Mouse (Mus musculus) adrenal gland, adult 18-20 months (tissue): ENCODE measurements around the gene Map1b. TPM values are rescaled to one million over a fixed set of nuclear protein-coding genes. Genes with fewer than 3 reads are reported as not detected.

Experiments used
- DNase-seq, 2 experiments: peaks; one replicate each; pipeline ENCODE4 v3.0.0; 2021 to 2022; ENCODE audit warnings: low spot score in 2 of 2
- total RNA-seq, 2 experiments: library from RNA; stranded (reverse); gene quantifications; 1 replicate in 1 of 2; 2 replicates in 1 of 2; pipeline ENCODE4 v1.2.3; 2021

Gene Map1b
- total RNA-seq, 2 experiments from 2014 or later = 78.5 to 120 TPM

DNA sequence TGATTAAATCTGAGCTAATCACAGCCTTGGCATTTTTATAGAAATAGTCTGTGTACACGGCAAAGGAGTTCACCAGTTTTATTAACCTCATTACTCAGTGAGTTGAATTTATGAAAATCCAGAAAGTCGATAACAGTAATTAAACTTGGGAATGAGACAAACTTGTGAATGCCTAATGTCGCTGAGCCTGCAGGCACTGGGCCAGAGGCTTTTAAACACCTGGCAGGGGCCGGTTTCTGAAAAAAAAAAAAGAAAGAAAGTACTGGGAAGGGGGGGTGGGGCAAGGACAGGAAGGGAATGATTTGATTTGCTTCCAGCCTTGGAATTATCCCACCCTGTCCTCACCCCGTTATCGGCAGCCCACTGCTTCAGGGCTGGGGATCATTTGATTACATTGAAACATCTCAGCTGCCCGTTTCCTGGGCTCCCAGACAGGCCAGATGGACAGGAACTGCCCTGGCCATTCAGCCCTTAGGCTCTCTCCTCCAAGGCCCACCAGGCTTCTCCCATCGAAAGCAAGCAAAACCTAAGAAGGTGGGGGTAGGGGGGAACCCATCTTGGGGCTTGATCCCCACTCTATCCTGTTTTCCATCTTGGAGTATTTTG, 21.7 kb upstream of the Map1b start:
- no peak for DNase-seq

DNA sequence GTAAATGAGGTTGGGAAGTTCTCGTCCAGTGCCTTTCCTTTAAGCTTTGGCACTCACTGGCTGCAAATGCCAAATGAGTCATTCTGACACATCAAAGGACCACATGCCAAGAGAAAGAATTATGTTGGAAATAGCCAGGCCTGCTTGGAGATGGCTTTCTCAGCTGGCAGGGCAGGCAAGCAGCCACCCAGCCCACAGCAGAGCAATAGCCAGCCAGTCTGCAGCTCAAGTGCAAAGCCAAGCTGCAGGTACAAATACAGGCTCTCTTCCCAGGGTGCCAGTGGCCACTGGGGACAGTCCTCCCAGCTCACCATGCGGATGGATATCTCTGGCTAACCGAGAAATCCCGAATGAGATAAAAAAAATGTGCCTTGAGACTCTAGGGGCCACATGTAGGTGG, 12.1 kb upstream of the Map1b start:
- DNase-seq = peak in 1 of 2 experiments; percentile 55

DNA sequence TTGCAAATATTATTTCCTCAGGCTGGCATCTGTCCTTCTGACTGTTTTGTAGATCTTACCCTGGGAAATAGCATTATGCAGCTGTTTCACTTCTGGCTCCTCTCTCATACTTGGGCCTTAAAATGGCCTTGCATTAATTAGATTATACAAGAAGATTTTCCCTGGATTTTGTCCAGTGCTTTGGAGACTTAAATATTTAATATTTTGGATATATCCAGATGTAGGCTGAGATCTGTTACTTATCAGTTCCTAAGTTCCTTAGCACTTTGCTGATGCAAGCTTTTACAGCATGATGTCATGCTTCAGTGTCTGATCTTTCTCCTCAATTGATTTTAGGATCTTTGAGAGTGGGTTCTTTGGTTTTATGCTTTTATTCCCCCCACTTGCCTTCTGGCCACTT, 11.6 kb upstream of the Map1b start:
- DNase-seq = no peak

- no peak for DNase-seq
These were observed 9.2 kb upstream of the Map1b start for GRCm38 (mm10) chr13:99525491-99525890.

DNA sequence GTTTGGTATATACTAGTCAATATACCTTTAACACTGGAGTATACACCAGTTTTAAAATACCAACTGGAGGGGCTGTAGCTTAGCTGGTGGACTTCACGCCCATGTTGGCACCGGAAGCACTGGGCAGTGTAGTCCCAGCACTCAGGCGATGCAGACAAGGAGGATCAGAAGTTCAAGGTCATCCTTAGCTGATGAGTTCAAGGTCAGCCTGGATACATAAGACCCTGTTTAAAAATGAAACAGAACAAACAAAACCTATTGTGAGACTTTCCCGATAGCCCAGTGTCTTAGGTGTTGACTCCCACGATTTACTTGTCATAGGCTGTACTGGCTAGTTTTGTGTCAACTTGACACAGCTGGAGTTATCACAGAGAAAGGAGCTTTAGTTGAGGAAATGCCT, 1.5 kb upstream of the Map1b start:
- DNase-seq = no peak

DNA sequence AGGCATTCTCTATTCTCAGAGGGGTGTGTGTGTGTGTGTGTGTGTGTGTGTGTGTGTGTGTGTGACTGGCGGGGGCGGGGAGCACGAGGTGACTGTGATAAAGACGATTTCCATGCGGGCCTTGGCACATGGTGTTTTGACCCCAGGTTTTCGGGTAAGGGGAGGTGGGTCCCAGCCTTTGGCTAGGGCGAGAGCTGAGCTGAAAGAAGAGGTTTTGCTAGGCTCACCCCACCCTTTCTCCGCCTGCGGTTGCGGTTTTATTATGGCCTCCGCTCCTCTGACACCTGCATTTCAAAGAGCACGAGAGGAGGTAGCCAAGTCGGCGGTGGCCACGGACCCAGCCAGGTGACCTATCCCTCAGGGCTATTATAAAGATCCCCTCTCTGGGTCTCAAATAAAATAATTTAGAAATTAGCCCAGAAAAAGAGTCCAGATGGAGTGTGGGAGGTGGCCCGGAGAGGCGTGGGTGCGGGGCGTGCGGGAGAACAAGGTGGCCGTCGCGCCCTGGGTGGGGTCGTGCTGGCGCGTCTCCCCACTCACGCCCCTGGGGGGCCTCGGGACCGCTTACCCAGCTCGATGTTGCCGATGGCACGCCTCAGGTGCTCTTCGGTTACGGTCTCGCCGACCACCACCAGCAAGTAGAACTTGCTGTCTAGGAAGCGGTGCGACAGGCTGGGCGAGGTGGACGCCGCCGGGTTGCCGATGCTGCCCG, 448 bp downstream of the Map1b start:
- DNase-seq = peak in 1 of 2 experiments; percentile 16

- DNase-seq = peak; percentile 53 to 65
These were observed 1.3 kb downstream of the Map1b start for GRCm38 (mm10) chr13:99514917-99515591.

DNA sequence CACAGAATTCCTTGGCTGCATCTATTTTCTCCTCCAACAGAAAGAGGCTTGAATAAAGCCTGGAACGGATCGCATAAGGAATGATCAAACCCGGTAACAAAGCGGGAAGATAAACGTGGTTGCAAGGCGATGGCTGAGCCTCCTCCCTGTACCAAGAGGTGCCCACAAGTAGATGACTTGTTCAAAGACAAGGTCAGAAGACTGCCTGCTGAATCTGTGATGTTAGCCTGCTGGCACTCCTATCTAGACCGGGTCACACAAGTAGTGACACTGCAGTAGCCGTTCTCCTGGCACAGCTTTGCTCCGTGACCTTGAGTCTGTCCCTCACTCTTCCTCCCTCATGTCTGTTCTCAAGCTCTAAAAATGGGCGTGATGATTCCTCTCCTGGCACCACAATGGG, 2.4 kb downstream of the Map1b start:
- DNase-seq = peak in 1 of 2 experiments; percentile 30

DNA sequence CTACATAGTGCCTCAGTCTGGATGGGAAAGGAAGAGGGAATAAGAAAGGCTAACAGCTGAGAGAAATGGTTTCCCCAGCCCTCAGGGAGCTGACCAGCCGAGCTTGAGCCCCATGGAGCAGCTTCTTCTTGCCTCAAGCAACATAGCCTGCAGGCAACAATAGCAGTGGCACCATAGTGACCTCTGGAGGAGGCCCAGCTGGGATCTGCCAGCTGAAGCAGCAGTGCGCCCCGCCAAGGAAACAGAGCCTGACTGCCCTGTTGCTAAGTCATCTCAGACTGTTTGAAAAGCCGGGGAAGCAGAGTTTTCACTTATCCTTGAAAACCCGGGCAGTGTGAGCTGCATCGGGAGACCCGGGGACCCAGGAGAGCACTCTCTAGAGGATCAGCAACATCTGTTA, 3.2 kb downstream of the Map1b start:
- peak; percentile 48 to 52 for DNase-seq

- no peak for DNase-seq
These were observed 6.4 kb downstream of the Map1b start for GRCm38 (mm10) chr13:99509896-99510295.

DNA sequence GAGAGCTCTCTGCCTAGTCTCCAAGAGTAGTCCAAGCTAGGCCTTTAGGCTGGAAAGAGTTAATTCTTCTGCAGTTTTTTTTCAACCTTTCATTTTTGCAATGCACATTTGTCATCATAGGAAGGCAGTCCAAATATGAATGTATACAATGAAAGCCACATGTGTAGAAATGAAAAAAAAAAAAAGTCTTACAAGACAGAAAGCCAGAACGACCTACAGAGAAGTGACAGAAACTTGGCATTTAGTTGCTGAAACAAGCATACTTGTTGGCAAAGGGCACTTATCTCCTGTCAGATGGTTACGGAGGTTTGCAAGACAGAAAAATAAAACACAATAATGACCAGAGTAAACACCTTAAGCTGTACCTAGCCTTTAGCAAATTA, 9.8 kb downstream of the Map1b start:
- no peak for DNase-seq

GRCm38 (mm10) chr13:99505826-99506579, 10.3 kb downstream of the Map1b start:
- no peak for DNase-seq

- no peak for DNase-seq
These were observed 12.9 kb downstream of the Map1b start for GRCm38 (mm10) chr13:99503370-99503979.

- no peak for DNase-seq
These were observed 13.4 kb downstream of the Map1b start for GRCm38 (mm10) chr13:99502911-99503310.

DNA sequence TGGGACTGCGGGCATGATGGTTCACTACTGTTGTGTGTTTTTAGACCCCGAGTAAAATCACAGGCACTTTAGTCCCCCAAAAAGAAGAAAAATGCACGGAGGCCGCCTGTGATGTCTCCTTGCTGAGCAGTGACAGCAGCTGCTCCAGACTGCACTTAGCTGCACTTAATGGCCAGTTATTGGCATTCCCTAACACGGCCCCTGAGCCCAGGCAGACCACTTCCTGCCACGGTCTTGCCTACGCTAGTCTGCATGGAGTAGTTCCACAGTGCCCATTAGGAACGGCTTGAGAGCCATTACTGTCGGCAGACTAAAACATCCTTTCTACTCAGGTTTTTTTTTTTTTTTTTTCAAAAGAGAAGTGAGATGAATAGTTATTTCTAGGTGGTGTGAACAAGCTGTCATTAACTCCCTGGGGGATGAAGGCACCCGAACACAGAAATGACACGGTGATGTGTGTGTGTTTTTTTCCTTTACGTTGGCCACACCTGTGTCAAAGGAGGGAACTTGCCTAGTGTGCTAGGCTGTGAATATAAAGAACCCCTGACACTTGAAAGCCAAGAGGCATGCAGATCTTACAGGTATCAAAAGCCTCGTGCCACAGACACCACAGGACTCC, 14.1 kb downstream of the Map1b start:
- DNase-seq = no peak

- DNase-seq = no peak
These were observed 14.9 kb downstream of the Map1b start for GRCm38 (mm10) chr13:99501393-99501792.

DNA sequence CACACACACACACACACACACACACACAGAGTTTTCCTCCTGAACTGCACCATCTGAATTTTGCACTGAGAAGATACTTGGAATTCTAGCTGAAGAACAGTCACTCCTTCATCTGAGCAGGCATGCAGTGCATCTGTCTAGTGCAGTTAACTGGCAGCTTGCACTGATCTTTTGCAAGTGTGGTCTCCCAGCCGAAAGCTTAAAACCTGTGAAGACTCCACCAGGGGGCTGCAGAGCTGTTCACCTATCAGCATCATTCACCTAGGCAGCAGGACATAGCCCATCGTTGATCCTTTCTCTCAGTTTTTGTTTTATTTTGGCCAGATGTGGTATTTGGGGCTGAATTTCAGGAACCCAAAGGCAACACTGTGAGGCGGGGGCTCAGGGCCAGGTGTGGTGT, 15.7 kb downstream of the Map1b start:
- DNase-seq = no peak

GRCm38 (mm10) chr13:99499764-99500163, 16.6 kb downstream of the Map1b start:
- no peak for DNase-seq

DNA sequence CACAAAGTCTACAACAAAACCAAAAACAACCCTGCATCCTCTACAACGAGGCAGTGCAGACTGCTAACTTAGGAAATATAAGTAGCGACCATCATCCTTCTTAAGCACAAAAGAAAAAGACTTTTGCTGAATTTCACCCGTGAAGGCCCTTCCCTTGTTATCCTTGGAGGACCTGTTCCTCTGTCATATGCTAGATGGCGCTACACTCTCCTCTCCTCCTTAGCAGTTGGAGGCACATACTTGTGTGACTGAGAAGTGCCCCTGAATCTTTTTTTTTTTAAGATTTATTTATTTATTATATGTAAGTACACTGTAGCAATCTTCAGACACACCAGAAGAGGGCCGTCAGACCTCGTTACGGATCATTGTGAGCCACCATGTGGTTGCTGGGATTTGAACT, 20.2 kb downstream of the Map1b start:
- no peak for DNase-seq

- DNase-seq = no peak
These were observed 21.9 kb downstream of the Map1b start for GRCm38 (mm10) chr13:99494416-99494815.
